Mouse (Mus musculus) thymus, postnatal 25 days (tissue): Measurements from ENCODE around the gene 1700069L16Rik.

Source experiments
- DNase-seq: peaks from one replicate; pipeline ENCODE4 v3.0.0; 2022

Gene 1700069L16Rik

DNA sequence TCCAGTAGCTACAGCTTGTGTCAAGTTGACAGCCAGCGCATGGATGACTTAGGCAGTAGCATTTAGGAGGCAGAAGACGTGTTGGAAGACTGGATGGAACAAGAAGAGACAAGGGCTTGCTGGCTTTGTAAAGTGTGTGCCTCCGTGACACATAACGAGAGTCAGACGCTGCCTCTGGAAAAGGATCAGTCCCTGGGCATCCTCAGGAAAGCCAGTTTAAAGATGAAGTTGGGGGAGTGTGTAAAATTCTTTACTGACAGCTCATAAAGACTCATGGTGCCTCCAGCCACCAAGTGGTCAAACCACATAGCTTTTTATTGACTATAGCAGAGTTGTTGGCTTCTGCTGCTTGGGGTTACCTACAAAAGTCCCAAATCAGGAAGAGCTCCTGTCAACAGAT lies 39.1 kb downstream of the 1700069L16Rik start:
- no peak for DNase-seq

DNA sequence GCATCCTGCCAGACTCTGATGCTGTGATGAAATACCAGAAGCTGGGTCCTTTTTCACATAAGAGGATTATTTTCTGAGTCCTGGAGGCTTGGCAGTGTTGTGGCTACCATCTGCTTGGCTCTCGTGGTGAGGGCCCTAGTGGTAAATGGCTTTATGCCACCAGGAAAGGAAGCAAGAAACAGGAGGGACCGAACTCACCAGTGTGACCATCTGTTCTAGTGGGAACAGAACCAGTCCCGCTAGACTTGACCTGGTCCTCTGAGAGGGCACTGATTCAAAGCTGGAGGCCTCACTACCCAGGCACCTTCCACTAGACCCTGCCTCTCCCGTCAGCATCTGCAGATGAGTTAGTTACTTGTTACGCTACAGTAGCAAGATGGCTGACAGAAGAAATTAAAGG lies 41.3 kb downstream of the 1700069L16Rik start:
- no peak for DNase-seq

DNA sequence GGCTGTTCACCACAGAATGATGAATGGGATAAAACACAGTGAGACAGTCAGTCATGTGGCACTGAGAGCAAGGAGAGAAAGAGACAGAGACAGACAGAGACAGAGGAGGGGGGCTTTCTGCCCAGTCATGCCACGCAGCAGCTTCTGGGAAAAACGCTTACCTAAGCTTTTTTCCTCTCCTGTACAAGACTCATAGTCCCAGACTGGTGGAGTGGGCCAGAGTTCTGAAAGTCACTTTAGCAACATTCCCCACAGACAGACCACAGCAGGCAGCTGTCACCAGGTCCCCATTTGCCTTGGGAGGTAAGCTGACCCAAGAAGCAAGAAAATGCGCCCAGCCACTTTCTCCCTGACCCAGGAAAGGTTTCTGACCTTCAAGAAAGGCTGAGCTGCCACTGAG lies 42.1 kb downstream of the 1700069L16Rik start:
- DNase-seq = no peak

DNA sequence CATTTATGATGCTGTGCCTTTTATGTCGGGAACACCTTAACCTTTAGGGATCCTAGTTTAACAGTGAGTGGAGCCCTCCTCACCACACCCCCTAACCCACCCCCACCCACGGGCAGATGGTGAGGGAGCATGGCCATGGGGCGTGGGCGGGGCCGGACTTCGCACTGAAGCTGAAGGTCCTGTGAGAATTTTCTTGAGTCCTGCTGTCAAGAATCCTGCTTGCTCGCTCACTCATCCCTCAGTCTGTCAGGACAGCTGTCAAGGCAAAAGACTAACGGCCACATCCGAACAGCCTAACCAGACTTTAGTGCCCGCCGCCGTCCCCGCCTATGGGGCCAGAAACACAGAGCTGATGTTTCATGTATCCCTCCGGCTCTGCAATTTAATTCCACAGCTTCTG lies 43.4 kb downstream of the 1700069L16Rik start:
- DNase-seq = no peak

DNA sequence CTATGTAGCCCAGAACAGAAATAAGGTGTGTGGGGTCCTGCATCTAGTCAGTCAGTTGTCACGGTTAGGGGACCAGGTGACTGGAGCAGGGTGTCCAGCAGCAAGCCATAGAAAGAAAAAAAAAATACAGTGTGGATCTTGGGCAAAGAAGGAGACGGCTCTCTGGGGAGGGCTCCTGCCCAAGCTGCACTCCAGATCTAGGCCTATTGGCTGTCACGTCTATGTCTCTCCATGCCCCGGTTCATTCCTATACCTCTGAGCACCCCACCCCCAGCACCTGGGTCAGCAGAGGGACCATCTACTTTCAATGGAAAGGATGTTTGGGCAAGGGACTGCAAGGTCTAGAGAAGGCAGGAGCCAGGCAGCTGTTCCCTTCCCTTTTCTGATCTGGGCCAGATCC lies 45.1 kb downstream of the 1700069L16Rik start:
- DNase-seq = no peak

DNA sequence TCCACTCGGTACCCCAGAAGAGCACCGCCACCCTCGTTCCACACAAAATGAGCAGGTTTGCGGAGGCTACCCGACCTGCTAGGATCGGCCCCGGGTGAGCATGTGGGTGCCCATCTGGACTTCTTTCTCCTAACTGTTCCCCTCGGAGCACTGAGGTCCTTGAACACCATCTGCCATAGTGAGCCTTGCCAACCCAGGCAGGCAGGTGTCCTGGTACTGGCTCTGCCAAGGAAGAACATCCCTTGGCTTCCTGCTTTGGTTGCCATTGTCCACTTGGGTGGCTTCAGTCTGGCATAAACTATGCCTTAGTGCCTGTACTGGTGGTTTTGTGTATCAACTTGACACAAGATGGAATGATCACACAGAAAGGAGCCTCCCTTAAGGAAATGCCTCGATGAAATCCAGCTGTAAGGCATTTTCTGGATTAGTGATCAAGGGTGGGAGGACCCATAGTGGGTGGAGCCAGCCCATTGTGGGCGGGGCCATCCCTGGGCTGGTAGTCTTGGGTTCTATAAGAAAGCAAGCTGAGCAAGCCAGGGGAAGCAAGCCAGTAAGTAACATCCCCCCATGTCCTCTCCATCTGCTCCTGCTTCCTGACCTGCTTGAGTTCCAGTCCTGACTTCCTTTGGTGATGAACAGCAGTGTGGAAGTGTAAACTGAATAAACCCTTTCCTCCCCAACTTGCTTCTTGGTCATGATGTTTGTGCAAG lies 45.7 kb downstream of the 1700069L16Rik start:
- DNase-seq = no peak

DNA sequence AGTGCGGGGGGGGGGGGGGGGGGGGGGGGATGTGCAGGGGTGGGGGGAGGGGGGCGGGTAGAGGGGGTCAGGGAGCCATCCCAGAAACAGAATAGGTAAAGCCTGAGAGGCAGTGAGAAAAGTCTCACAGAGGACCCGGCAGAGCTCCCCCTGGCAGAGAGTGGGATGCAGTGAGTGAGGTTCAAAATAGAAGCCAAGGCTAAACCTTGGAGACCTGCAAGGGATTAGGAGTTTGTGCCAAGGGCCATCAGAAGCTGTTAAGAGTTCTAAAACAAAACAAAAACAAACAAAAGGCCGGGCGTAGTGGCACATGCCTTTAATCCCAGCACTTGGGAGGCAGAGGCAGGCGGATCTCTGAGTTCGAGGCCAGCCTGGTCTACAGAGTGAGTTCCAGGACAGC lies 47.0 kb downstream of the 1700069L16Rik start:
- DNase-seq = no peak

DNA sequence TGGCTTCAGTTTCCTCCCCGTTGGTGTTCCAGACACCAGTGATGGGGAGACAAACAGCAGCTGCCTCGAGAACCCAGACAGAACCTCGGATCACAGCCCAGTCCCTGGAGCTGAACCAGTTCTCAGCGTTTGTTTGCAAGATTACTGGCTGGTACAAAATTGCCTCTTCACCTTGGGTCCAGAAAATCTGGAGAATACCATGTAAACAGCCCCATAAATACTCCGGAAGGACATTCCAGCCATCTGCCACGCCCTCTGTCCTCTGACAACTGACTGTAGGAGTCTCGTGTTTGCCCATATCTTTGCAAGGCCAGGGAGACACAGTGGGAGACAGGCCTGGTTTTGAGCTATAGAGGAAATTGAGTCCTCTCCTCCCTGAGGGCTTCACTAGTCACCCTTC lies 49.7 kb downstream of the 1700069L16Rik start:
- DNase-seq = no peak

DNA sequence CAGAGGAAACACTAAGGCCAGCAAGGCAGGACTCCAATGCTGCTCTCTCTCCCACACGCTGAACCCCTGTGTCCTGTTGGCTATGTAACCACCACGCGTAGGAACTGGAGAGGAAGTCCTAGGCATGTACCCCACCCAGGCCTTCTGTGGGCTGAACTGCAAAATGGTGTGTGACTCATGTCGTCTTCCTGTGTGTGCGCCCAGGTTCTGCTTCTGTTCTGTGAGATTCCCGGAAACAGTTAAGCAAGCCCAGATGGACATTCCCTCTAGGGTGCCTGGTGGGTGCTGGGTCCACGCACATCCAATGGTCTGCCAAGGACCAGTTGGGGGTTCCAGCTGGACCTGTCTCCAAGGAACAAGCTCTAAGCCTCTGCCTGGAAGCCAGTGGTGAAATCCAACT lies 52.1 kb downstream of the 1700069L16Rik start:
- no peak for DNase-seq

DNA sequence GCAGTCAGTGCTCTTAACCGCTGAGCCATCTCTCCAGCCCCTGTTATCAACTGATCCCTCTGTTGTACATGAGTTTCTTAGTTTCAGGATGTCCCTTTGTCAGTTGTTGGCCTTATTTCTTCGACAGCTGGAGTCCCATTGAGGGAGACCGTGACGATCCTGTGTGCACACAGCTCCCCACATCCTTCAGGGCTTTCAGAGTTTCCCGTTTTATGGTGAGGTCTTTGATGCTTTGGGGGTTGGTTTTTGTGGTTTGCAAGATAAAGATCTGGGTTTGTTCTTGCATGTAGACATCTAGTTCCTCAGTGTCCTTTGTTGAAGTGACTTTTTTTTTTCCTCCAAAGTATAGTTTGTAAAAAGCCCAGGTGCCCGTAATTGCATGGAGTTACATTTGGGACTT lies 54.0 kb downstream of the 1700069L16Rik start:
- DNase-seq = peak; percentile 70

DNA sequence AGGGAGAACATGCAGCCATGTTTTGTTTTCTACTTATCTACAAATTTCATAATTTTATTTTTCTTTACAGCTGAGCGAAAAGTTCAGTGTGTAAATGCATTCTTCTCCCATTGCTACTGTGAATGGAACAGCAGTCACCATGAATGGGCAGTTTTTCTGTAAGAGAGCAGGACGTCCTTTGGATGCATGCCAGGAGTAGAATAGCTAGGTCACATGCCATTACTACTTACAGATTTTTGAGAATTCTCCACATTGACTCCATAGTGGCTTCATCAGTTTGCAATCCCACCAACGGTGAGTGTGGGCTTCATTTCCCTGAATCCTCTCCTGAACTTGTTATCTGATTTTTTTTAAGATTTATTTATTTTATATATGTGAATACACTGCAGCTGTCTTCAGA lies 54.5 kb downstream of the 1700069L16Rik start:
- DNase-seq = no peak

DNA sequence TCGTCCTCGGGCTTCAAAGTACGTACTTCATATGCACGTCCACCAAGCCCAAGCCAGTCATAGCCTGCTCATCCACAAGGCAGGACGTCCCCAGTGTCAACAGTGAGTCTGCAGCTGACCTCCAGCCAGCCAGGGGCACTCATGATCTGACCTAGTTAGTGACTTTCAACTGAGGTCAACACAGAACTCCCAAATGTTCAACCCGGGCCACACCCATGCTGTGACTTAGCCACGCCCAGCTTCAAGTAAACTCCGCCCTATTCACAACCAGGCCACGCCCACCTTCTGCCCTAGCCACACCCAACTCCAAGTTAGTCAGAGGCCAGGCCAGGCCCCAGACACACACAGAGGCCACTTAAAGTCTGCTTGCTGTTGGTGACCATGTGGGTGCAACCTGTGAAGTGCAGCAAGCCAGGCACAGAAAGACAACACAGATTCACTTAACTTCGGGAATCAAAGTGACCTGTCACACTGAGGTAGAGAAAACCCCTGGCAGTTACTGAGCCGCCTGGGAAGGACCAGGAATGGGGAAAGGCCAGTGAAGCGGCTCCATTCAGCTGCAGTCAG lies 59.9 kb downstream of the 1700069L16Rik start:
- DNase-seq = no peak

DNA sequence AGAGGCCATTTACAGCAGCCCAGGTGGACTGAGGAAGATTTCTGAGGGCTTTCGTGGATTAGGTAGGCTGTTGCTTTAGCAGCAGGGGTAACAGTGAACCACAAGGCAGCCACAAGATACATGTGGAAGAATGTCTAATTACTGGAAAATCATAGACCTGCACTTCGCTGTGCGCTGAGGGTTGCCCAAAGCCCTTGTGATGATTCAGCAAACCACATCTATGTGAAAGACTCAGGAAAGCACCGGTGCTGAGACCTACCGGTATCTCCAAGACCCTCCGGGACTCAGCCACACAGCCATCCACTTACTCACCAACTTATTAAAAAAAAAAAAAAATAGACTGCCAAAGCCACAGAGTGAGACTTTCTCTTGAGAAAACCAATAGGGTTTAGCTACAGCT lies 60.4 kb downstream of the 1700069L16Rik start:
- DNase-seq = no peak

DNA sequence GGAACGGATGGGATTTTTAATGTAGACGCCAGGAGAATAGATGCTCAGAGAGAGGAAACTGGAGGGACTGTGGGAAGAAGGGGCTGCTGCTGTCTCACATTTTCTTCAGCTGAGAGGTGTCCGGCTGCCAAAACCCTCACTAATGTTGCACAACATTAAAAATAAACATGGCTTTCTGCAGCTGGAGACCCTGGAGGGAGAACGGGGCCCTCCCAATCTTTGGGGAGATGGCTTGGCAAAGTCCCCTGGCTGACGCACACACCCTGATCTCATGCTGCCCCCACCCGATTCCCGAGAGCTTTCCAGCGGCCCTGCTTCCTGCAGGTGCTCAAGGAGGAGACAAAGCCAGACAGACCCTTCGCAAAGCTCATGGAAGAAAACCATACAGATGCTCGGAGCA lies 63.7 kb downstream of the 1700069L16Rik start:
- no peak for DNase-seq

DNA sequence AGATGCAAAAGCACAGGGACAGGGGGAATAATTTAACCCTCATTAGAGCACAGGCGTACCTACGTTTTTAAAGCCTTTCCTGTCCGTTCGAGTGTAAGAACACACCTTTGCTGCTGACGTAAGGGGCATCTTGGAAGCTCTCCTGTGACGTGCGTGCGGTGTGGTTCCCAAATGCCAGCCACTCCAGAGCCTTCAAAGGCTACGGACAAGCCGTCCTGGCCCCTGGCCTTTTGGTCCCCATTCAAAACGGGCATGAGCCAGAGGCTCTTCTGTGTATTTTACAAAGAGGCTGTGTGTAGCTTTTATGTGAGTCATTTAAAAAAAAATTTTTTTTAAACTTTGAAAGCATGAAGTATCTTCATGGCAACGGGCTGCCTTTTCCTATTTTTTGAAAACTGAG lies 69.8 kb downstream of the 1700069L16Rik start:
- no peak for DNase-seq

DNA sequence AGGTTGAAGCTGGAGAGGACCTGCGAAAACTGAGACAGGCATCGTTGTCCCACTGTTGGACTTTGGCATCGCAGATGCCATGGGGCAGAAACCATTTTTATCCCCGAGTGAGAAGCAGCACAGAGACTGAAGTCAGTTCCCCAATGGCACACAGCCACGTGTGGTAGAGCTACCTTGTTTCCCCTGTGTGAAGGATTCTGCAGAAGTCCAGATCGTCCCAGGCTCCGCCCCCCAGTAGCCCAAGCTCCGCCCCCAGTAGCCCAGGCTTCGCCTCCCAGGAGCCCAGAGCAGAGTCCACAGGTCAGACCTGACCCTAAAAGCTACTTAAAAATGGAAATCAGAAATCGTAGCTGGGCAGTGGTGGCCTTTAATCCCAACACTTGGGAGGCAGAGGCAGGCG lies 70.4 kb downstream of the 1700069L16Rik start:
- no peak for DNase-seq

DNA sequence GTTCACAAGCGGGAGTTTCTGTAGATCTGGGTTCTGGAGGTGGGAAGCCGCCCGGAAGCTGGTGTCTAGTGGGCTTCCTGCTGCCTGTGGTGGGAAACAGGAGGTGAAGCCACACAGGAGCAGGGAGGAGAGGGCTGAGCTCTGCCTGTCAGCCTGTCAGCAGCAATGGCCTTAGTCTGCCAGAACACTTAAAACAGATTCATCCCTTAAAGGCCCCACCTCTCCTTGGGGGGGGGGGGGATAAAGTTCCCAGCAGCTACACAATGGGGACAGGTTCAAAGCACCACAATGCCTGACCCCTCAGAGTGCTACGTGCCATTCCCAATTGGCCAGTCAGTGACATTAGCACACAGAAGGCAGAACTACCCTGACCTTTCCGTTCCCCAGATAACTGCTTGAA lies 72.4 kb downstream of the 1700069L16Rik start:
- DNase-seq = no peak

DNA sequence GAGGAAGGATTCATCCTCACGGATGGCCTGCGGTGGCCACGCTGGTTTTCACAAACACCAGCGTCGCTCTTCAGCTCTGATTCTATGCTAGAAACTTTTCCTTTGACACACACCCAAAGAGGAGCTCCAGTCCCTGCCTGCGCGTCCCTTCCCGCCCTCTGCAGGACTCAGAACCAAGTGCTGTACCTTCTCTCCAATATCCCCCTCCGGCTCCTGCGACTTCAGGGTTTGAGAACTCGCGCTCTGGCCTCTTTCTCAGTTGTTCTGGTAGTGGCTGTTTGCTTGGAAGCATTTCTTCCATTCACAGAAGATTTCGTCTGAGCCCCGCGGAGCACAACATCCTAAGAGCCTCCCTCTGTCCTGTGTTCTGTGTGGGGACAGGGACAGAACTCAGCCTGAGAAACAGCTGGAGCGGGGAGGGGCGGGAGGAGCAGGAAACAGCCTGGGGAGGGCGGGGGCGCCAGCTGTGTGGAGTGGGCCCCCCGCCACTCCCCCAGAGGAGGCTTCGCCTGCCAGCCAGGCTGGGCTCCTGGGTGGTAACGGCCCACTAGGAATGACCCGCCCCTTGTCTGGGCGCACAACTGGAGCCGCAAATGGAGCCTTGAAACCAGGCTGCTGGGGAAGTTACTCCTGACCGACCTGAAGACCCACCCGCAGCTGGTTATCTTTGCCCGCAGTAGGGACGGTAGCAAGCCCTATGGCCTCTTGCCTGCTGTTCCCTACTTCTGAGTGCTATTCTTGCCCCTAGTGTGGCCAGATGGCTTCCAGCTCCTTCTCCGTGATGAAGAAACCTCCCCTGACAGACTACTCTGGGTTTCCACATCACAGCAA lies 74.3 kb downstream of the 1700069L16Rik start, which contains the start of gene Cmklr1:
Gene Cmklr1 (minus strand): TSS at position 392 of the 831 bp plus-strand sequence.
- no peak for DNase-seq

DNA sequence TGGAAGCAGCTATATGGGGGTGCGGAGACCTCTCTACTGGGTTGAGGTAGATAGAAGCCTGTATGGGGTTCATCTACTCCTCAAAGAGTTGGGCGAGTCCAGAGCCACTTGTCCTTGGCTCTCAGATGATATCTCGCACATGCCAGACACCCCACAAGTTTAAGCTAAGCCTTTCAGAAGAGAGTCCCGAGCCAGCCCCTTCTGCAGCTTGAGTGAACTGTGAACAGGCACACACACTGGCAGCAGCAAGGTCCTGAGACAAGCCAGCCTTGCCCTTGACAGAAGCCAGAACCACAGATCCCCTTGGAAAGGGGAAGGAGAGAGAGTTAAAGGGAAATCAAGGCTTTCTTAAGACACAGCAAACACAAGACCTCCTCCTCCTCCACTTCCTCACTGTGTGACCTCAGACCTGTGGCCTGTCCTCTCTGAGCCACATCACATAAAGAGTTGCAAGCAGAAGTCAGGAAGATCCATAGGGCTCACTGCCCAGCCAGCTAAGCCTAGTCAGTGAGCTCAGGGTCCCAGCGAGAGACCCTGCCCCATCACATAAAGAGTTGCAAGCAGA lies 75.8 kb downstream of the 1700069L16Rik start:
- no peak for DNase-seq

DNA sequence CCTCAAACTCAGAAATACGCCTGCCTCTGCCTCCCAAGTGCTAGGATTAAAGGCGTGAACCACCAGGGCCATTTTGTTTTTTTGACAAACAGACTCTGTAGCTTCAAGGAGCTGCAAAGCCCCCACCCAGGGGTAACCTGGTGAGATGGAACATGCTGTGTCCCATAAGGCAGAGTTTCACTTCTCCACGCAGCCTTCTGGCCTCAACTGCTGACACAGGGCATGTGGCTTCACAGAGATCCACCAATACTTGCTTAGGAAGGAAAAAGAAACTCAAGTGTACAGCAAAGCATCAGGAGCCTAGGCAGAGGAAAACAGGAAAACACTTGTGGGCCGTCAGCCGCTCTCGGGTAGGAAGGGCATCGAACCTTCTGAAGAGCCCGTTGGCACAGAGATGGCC lies 77.4 kb downstream of the 1700069L16Rik start:
- DNase-seq = no peak

DNA sequence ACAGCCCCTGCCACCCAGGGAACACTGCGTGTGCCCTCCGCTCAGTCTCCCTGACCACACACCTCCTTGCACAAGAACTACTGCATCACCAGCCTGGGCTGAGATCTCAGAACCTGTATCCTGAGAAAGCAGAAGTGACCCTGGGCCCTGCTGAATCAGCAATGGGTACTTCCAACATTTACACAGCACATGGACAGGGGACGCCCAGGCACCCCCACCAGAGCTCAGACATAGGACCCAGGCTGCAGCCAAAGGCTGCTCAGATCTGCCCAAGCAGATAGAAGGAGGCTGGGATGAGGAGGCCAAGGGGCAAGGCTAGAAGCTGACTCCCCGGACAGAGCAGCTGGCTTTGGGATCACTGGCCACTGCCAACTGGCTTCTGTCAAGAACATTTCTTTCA lies 80.1 kb downstream of the 1700069L16Rik start:
- DNase-seq = no peak

DNA sequence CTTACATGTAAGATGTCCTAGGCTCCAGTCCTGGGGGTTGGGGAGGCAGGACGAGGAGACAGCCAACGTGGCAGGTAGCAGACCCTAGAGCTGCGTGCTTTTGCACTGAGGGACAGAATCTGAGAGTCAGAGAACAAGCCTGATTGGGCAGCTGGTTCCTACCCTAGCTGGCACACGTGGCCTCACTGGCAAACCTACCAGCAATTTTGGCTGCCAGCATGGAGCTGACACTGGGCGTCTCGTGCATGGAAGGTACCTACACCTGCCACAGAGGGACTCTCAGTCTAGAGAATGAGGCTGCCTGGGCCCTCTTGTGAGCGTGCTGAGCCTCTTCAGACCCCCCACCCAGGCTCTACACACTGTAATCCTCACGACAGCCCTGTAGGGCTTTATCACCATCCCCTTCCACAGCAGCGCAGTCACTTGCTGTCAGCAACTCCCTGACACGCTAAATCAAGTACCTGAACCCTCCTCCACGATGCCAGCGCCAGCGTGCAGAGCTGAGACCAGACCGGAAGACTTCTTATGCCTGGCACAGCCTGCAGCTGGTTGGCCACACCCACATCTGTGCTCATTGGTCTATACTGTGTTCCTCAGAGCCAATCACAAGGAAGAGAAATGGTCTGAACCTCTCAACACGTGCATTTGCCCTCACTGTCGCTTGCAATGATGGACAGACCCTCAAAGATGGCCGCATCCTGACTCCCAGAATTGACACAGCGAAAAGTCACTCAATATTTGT lies 81.3 kb downstream of the 1700069L16Rik start:
- peak; percentile 27 for DNase-seq
